8 mouse cellular contexts compared by ENCODE assay signal in genomic region chr1:57429786-57430483, GRCm38 (mm10). TPM values are rescaled to one million over a fixed set of nuclear protein-coding genes. Genes with fewer than 3 reads are reported as not detected.
A peak's percentile ranks its signal among the peaks of the same experiment; 100 is the strongest.
DNase-seq lines count a peak whose midpoint lies in the region; ATAC-seq and TF ChIP-seq lines count a peak whose summit lies in the region.

No protein-coding gene starts in this region.

- no peak overlapping the region for H3K27ac ChIP-seq in forebrain, embryonic 16.5 days (ENCODE audit: low read length)
- peak overlapping the region; percentile 11; the same call in 1 of the 2 replicates for H3K27ac ChIP-seq in hindbrain, postnatal 0 days
- H3K27ac ChIP-seq in midbrain, embryonic 16.5 days (ENCODE audit: low read length), result peak overlapping the region; percentile 47; the same call in 1 of the 2 replicates

- H3K4me3 ChIP-seq in forebrain, embryonic 16.5 days (replicated peaks; ENCODE audit: low read length), result no peak overlapping the region
- 0 out of 2 replicates have a peak overlapping the region, but pooled peaks have one; percentile 13 for H3K4me3 ChIP-seq in hindbrain, postnatal 0 days (ENCODE audit: low read length)
- H3K4me3 ChIP-seq in midbrain, embryonic 16.5 days (ENCODE audit: low read depth, low read length), result 0 out of 2 replicates have a peak overlapping the region, but pooled peaks have one; percentile 4

- WGBS in forebrain, embryonic 16.5 days, result under 1% methylated on average over 12 of the region's 12 CpGs
- WGBS in hindbrain, postnatal 0 days, result 4% methylated on average over 12 of the region's 12 CpGs
- WGBS in midbrain, embryonic 16.5 days, result 2% methylated on average over 12 of the region's 12 CpGs

- H3K4me2 ChIP-seq in forebrain, embryonic 16.5 days (ENCODE audit: low read length), result peak overlapping the region; percentile 38
- peak overlapping the region; percentile 53 for H3K4me2 ChIP-seq in hindbrain, postnatal 0 days (ENCODE audit: low read depth, low read length)
- H3K4me2 ChIP-seq in midbrain, embryonic 16.5 days (ENCODE audit: low read length), result peak overlapping the region; percentile 45

- no peaks in the 10 kb centered on the region for H3K9me3 ChIP-seq in forebrain, embryonic 16.5 days (ENCODE audit: control insufficient read depth, low read length)
- no peaks in the 10 kb centered on the region for H3K9me3 ChIP-seq in hindbrain, postnatal 0 days (ENCODE audit: low read length)
- no peaks in the 10 kb centered on the region for H3K9me3 ChIP-seq in midbrain, embryonic 16.5 days (replicated peaks; ENCODE audit: control insufficient read depth, low read length, poor library complexity, severe bottlenecking)

- no peaks in the 10 kb centered on the region for H3K36me3 ChIP-seq in forebrain, embryonic 16.5 days (ENCODE audit: control insufficient read depth, insufficient read depth)
- no peaks in the 10 kb centered on the region for H3K36me3 ChIP-seq in hindbrain, postnatal 0 days (ENCODE audit: insufficient read depth, low read length)
- H3K36me3 ChIP-seq in midbrain, embryonic 16.5 days (ENCODE audit: control insufficient read depth, insufficient read depth, low read length), result no peaks in the 10 kb centered on the region

- H3K9ac ChIP-seq in forebrain, embryonic 16.5 days (replicated peaks; ENCODE audit: low read depth, low read length), result peak overlapping the region; percentile 34; the same call in 1 of the 2 replicates
- no peak overlapping the region for H3K9ac ChIP-seq in hindbrain, postnatal 0 days (replicated peaks; ENCODE audit: low read length)
- H3K9ac ChIP-seq in midbrain, embryonic 16.5 days (ENCODE audit: low read depth, low read length), result 0 out of 2 replicates have a peak overlapping the region, but pooled peaks have one; percentile 32

- ATAC-seq in frontal cortex, adult (ENCODE audit: low TSS enrichment), result peak; percentile 53
- ATAC-seq in forebrain, embryonic 16.5 days, result peak; percentile 26
- peak; percentile 58 for ATAC-seq in hindbrain, postnatal 0 days
- ATAC-seq in midbrain, embryonic 16.5 days, result peak; percentile 67

- H3K4me1 ChIP-seq in forebrain, embryonic 16.5 days (replicated peaks; ENCODE audit: control insufficient read depth, insufficient read depth, low read length), result peaks cover 18% of the 10 kb centered on the region
- H3K4me1 ChIP-seq in hindbrain, postnatal 0 days (ENCODE audit: insufficient read depth, low read length), result peaks cover 7% of the 10 kb centered on the region; the same call in 1 of the 2 replicates
- H3K4me1 ChIP-seq in midbrain, embryonic 16.5 days (ENCODE audit: control insufficient read depth, insufficient read depth, low read length), result peaks cover 13% of the 10 kb centered on the region

- H3K27me3 ChIP-seq in forebrain, embryonic 16.5 days (replicated peaks; ENCODE audit: control insufficient read depth, insufficient read depth, low read length), result no peaks in the 10 kb centered on the region
- H3K27me3 ChIP-seq in hindbrain, postnatal 0 days (ENCODE audit: insufficient read depth, low read length), result no peaks in the 10 kb centered on the region
- H3K27me3 ChIP-seq in midbrain, embryonic 16.5 days (ENCODE audit: control insufficient read depth, insufficient read depth, low read depth, low read length), result no peaks in the 10 kb centered on the region

- no peak for DNase-seq in frontal cortex, postnatal 10 days (ENCODE audit: low spot score in 2 of 2)
- peak; percentile 27 for DNase-seq in NIH3T3 (ENCODE audit: low read depth)
- DNase-seq in hindbrain, postnatal 0 days (ENCODE audit: low spot score), result peak; percentile 79
- no peak for DNase-seq in layer of hippocampus, postnatal 14 days (ENCODE audit: low spot score in 2 of 2)
- no peak for DNase-seq in layer of hippocampus, postnatal 36 days

- TF ChIP-seq CTCF in hindbrain, postnatal 0 days (IDR thresholded peaks at IDR 0.05; ENCODE audit: low read depth), result peak; percentile 36

RNA-seq across cellular contexts. Expression of gene Tyw5, which starts 23.0 kb away (rescaled TPM):
- polyA plus RNA-seq in forebrain, embryonic 16.5 days (2015; fragmentation: Nextera tagmentation; extraction: Ambion mirVana), result 24.3 and 25.4 TPM in 2 replicates
- total RNA-seq in hindbrain, postnatal 0 days (2014; rRNA removed), result 14.4 and 14.9 TPM in 2 replicates
- polyA plus RNA-seq in hindbrain, postnatal 0 days (2015; fragmentation: Nextera tagmentation; extraction: Ambion mirVana), result 29.8 and 31.4 TPM in 2 replicates
- polyA plus RNA-seq in midbrain, embryonic 16.5 days (2015; fragmentation: Nextera tagmentation; extraction: Ambion mirVana), result 30.9 and 31.2 TPM in 2 replicates
- total RNA-seq in layer of hippocampus, postnatal 14 days (2021), result 10 to 100 TPM; 17.3 to 19.3 TPM
- total RNA-seq in layer of hippocampus, postnatal 36 days (2021), result 10 to 100 TPM; 22.4 to 22.7 TPM

RNA-seq across cellular contexts. Expression of gene Maip1, which starts 23.8 kb away (rescaled TPM):
- polyA plus RNA-seq in forebrain, embryonic 16.5 days (2015; fragmentation: Nextera tagmentation; extraction: Ambion mirVana), result 17.7 and 18.8 TPM in 2 replicates
- 6.7 and 7.0 TPM in 2 replicates for total RNA-seq in hindbrain, postnatal 0 days (2014; rRNA removed)
- 19.8 and 20.4 TPM in 2 replicates for polyA plus RNA-seq in hindbrain, postnatal 0 days (2015; fragmentation: Nextera tagmentation; extraction: Ambion mirVana)
- 18.3 and 19.4 TPM in 2 replicates for polyA plus RNA-seq in midbrain, embryonic 16.5 days (2015; fragmentation: Nextera tagmentation; extraction: Ambion mirVana)
- 10 to 100 TPM; 10.0 to 10.9 TPM for total RNA-seq in layer of hippocampus, postnatal 14 days (2021)
- total RNA-seq in layer of hippocampus, postnatal 36 days (2021), result 10 to 100 TPM; 11.1 to 11.4 TPM

RNA-seq across cellular contexts. Expression of gene 1700066M21Rik, which starts 52.5 kb away (rescaled TPM):
- 32.6 and 40.8 TPM in 2 replicates for polyA plus RNA-seq in forebrain, embryonic 16.5 days (2015; fragmentation: Nextera tagmentation; extraction: Ambion mirVana)
- 20.3 and 56.1 TPM in 2 replicates for total RNA-seq in hindbrain, postnatal 0 days (2014; rRNA removed)
- 23.7 and 25.3 TPM in 2 replicates for polyA plus RNA-seq in hindbrain, postnatal 0 days (2015; fragmentation: Nextera tagmentation; extraction: Ambion mirVana)
- polyA plus RNA-seq in midbrain, embryonic 16.5 days (2015; fragmentation: Nextera tagmentation; extraction: Ambion mirVana), result 19.3 and 20.3 TPM in 2 replicates
- 10 to 100 TPM; 17.8 to 18.6 TPM for total RNA-seq in layer of hippocampus, postnatal 14 days (2021)
- 10 to 100 TPM; 25.0 to 26.7 TPM for total RNA-seq in layer of hippocampus, postnatal 36 days (2021)

Comparison
In these comparisons a context has a peak if more than half of its experiments do, and no peak if none do; other contexts are left out.
1. DNase-seq: peak in NIH3T3 (single experiment) and hindbrain, postnatal 0 days (single experiment); none in frontal cortex, postnatal 10 days (0 of 2), layer of hippocampus, postnatal 14 days (0 of 2) and layer of hippocampus, postnatal 36 days (0 of 2).
2. Peak in every context shown above with its lines, with median percentiles within 50 percentile points of each other: ATAC-seq and H3K4me2 ChIP-seq.